Mouse (Mus musculus) gastrocnemius, postnatal 36 days (tissue): Measurements from ENCODE around the gene Adamtsl4. TPM values are rescaled to one million over a fixed set of nuclear protein-coding genes. Genes with fewer than 3 reads are reported as not detected.
"Not testable (repeated sequence)": the region's sequence is repeated elsewhere in the genome, so short reads cannot be mapped to it uniquely, and the experiment has no call there.

Source experiments
- DNase-seq, 2 experiments: peaks; one replicate each; pipeline ENCODE4 v3.0.0; 2022
- intact Hi-C: fragments of 180-260 bp; cut with DNase I; formaldehyde crosslinking; loops from one replicate; pipeline ENCODE4 v1.15.1; 2025
- total RNA-seq, 2 experiments: library from RNA; stranded (reverse); gene quantifications; 2 replicates each; pipeline ENCODE4 v1.2.3; 2021

Adamtsl4 gene
- total RNA-seq, 2 experiments from 2014 or later: 25.7 to 41.2 TPM

DNA sequence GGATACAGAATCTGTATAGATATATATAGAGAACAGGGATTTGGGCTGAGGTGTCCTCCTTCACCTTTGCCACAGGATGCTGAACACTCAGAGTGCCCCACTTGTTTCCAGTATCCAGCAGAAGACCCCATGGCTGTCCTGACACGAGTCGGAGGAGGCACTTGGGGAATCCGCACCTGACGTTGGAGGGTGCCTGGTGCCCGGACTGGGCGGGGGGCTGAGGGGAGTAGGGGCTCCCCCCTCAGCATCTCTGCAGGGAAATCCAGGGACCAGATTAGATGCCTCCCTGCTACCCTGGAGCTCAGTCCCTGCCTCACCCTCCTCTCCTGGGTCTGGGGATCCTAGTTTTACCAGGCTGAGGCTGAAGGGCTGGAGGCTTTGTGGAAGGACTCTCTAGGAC, 7.0 kb downstream of the Adamtsl4 start:
- no peak for DNase-seq
- intact Hi-C loops: no loop called here

DNA sequence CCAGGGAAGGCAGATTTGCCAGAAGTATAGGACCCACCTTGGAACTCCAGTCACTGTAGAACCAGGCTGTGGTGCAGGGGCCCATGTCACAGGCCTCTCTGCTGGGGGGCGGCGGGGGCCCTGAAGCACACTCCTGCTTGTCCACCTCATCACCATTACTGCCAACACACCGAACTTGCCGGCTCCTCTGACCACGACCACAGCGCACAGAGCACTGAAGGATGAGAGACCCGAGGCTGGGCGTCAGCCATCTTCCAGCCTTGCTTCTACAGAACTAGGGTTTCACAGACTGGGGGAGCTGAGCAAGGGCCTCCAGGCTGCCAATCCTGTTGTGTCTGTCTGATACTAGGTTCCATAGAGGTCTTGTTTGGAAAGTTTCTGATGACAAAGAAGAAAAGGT, 8.2 kb downstream of the Adamtsl4 start:
- intact Hi-C loops: loop anchor here (5.0 kb wide), 1 partner anchor 47 kb away; no protein-coding TSS in a partner anchor
- DNase-seq: peak in 1 of 2 experiments; percentile 2

DNA sequence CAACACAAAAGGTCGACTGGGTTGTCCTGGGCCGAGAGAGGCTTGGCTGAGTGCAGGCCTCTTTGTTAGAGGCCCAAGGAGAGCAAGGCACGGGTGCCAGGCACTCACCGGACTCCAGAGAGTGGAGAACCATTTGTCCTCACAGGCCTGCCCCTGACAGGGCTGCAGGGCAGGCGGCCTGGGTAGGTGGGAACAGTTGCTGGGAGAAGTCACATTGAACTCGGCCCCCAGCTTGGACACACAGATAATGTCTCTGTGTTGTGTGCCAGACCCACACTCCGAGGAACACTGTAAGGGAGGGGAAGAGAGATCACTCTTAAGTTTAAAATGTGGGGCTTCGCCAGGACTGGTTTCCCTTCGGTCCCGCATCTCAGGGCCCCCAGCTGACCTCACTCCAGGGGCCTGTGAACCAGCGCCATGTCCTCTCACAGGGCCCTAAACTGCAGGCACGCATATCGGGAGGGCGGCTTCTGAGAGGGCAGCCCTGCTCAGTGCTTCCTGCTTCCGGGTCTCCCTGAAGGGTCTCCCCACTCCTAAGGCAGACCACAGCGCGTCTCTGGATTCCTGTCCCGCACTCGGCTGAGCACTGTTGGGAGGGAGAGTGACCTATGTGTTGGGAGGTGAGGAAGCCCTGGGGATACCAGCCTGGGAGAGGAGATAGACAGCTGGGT, 10.2 kb downstream of the Adamtsl4 start:
- intact Hi-C loops: loop anchor here (5.0 kb wide), 1 partner anchor 45 kb away; no protein-coding TSS in a partner anchor
- no peak for DNase-seq

- DNase-seq: peak; percentile 75 to 85
- intact Hi-C loops: loop anchor here (1.0 to 5.0 kb wide), 2 partner anchors 18 to 45 kb away; no protein-coding TSS in a partner anchor
Measured at GRCm38 (mm10) chr3:95676745-95677419, 10.8 kb downstream of the Adamtsl4 start.

DNA sequence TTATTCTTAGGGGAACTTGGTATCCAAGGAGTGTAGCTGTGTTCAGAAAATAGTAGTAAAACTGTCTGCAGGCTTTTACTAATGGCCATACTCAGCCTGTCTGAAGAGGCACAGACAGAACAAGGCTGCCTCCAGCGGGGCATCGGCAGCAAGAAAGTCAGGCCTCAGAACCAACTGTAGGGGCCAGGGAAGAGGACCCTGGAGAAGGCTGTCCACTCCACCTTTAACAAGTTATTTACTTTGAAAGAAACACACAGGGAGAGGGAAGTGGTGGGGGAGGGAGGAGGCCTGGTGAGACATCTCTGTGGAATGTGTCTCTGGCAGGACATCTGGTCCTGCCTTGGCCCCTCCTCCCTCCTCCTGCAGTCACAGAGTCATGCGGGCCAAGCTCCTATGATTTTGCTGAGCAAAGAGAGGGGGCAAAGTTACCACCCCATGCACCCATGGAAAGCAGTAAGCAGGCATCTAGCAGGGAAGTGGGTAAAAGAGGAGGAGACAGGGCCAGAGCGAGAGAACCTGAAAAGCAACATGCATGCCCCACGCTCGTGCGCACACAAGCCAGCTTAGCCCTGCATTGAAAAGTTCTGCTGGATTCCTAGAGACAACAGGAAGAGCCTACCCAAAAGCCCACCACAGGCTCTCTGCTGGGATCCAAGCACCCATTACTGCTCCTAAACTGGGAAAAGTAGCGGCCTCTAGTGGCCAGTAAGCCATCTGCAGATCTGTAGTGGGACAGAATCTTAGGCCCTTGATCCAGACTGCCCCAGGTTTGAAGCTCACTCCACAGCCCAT, 12.2 kb downstream of the Adamtsl4 start:
- peak; percentile 79 to 82 for DNase-seq
- intact Hi-C loops: loop anchor here (1.0 to 5.0 kb wide), 2 partner anchors 16 to 43 kb away; no protein-coding TSS in a partner anchor

DNA sequence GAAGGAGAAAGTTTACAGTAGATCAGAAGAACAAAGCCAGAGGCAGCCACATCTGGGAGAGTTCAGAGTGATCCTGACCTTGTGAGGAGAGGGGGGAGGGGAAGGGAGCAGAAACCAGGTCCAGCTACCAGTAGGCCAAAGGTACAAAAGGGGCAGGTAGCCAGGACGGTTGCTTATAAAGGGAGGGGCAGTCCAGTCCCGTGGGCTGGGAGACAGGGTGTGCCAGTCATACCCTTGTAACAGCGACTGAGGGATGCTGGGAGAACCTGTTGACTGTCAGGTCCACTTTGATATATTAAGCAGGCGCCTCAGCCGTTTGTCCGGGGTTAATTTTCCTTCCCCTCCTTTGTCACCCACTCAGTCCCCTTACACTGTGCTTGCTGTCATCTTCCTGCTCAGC, 12.9 kb downstream of the Adamtsl4 start:
- no peak for DNase-seq
- intact Hi-C loops: loop anchor here (5.0 kb wide), 1 partner anchor 43 kb away; no protein-coding TSS in a partner anchor

GRCm38 (mm10) chr3:95674236-95674635, 13.5 kb downstream of the Adamtsl4 start:
- intact Hi-C loops: no loop called here
- peak; percentile 63 to 79 for DNase-seq

DNA sequence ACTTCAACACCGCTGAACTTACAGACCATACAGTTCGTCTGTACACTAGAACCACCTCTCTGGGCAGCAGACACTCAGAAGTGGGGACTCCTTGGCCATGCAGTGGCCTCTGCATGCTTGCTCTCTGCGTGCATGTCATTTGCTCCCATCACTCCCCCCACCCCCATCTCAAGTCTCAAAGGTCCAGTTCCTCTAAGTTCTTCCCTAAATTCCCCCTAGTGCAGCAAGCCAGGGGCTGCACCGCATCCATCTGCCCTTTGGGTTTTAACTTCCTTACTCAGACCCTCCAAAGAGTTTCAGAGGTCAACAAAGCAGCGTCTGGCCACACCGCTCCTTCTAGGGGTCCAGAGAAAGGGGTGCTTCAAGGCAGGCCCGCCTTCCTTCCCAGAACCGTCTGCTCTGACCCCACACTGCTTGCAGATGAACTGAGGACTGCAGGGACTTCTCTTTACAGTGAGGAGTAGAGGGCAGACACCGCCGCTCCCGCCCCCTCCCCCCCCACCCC, 14.0 kb downstream of the Adamtsl4 start:
- intact Hi-C loops: no loop called here

DNA sequence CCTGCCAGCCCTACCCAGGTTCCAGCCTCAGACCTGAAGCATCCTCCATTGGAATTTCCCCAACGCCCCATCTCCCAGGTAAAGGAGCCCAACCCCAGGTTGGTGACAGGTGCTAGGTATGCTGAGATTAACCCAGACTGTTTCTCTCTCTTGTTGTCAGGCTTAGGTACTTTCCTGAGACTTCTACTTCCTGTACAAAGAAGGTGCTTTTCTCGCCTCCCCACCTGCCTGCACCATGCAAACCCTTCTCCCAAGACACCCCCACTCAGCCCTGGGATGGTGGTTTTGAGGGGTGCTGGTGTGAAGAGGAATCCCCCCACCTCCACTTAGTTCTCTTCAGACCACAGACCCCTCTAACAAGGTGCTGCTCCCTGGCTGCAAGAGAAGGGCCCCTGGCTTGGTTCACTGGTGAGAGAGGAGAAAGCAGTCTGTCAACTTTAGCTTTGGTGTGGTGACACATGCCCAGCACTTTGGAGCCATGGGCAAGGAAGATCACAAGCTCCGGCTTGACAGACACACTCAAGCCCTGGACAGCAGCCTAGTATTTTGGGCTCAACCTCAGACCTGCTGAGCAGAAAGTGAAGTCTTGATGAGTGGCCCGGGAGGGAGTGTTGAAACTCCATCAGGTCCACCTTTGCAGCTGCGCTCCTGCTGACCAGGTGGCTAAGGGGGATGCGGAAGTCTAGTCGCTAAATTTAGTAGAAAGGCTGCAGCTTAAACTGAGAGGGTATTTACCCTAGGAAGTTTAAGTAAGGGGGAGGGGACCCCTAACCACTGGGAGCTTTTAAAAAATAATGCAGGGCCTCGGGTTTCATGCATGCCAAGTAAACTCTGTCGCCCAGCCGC, 14.6 kb downstream of the Adamtsl4 start:
- intact Hi-C loops: no loop called here
- DNase-seq: no peak

More for the DNA sequence above, 14.0 kb downstream of the Adamtsl4 start:
- DNase-seq: peak in 1 of 2 experiments; percentile 51

GRCm38 (mm10) chr3:95672461-95672860, 15.3 kb downstream of the Adamtsl4 start:
- peak in 1 of 2 experiments; percentile 4 for DNase-seq
- intact Hi-C loops: no loop called here

GRCm38 (mm10) chr3:95671201-95671600, 16.5 kb downstream of the Adamtsl4 start:
- intact Hi-C loops: no loop called here
- DNase-seq: peak in 1 of 2 experiments; percentile 1

GRCm38 (mm10) chr3:95670419-95670818, 17.3 kb downstream of the Adamtsl4 start:
- DNase-seq, intact Hi-C loops: not testable (repeated sequence)

DNA sequence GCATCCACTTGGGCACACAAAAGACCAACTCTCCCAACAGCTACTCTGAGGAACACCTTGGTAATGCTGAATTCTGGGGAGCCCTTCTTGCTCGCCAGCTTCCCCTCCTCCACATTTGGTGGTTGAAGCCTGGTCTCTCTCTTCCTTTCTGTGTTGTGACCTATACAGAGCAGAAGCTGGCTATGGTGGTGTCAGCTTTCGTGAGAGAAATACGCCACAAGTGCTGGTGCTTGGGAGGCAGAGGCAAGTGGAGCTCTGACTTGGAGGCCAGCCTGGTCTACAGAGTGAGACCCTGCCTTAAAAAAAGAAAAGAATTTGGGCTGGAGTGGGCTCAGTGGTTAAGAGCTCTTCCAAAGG, 18.4 kb downstream of the Adamtsl4 start:
- no peak for DNase-seq
- intact Hi-C loops: no loop called here

GRCm38 (mm10) chr3:95668589-95669308, 19.0 kb downstream of the Adamtsl4 start:
- DNase-seq: no peak
- intact Hi-C loops: no loop called here

GRCm38 (mm10) chr3:95668026-95668425, 19.7 kb downstream of the Adamtsl4 start:
- intact Hi-C loops: no loop called here
- DNase-seq: peak; percentile 49 to 60

DNA sequence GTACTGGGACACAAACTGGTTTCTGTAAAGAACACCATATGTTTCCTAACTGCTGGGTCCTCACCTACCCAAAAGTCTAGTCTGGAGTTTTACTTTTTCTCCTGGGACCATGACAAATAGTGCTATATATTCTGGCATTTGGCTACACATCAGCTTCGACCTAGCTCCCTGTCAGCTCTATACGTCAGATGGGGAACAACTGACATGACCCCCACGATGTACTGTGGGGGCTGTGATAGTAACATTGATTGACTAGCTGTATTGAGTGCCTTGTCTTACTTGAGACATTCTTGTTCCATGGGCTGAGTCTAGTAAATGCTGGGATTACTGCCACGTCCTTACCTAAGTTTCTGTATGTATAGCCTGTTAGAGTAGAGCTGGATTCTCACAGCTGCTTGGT, 20.2 kb downstream of the Adamtsl4 start:
- intact Hi-C loops: no loop called here
- DNase-seq: no peak

DNA sequence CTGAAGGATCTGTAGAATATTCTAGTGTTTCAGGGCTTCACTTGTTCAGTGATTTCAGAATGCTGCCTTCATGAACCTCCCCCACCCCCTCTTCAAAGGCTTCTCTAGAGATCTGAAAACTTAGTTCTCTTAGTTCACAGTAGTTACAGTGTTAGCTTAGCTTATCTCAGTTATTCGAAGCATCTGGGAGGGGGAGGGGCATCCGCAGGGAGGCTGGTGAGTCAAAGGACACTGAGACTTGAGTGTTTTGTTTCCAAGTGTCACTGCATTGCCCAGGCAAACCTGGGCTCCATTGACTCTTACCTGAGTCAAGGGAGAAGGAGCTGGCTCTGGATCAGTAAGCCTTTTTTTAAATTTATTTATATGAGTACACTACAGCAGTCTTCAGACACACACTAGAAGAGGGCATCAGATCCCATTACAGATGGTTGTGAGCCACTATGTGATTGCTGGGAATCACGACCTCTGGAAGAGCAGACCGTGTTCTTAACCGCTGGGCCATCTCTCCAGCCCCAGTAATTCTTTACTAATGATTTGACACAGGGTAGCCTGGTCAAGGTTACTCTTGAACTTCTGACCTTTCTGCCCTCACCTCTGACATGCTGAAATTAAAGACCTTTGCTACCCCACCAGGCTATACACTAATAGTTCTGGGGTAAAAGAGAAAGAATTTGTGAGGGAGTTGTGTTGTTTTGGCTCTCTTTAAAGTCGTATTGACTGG, 21.4 kb downstream of the Adamtsl4 start:
- DNase-seq: no peak
- intact Hi-C loops: no loop called here

DNA sequence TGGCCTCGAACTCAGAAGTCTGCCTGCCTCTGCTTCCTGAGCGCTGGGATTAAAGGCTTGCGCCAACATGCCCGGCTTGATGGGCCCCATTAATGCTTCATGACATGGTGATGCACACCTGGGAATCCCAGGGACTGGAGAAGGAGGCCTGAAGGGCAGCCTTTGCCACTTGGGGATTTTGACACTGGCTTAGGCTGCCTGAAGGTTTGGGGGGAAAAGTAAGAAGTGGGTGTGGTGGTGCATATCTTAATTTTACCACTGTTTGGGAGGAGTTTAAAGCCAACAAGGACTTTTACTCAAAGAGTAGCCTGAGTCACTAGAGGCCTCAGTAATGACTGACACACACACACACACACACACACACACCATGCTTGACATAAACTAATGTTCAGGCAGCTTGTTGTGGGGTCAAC, 22.8 kb downstream of the Adamtsl4 start:
- intact Hi-C loops: no loop called here
- no peak for DNase-seq
